Mouse (Mus musculus) hindbrain, embryonic 16.5 days (tissue): ENCODE data around the gene Exd1. TPM values are rescaled to one million over a fixed set of nuclear protein-coding genes. Genes with fewer than 3 reads are reported as not detected.

ENCODE experiments used
- ATAC-seq: fragments of 200-750 bp; cut with Nextera tagmentation; 2 replicates; pipeline ENCODE4 v1.8.0; 2017; ENCODE audit warnings: moderate TSS enrichment, moderate library complexity
- H3K27ac ChIP-seq: fragments of 300-500 bp; sonication (generic); 2 replicates; pipeline ENCODE4 v1.5.1; 2014; ENCODE audit warnings: low read depth, mild to moderate bottlenecking, control low read depth, low read length, moderate library complexity
- H3K27me3 ChIP-seq: fragments of 300-500 bp; sonication (generic); replicated peaks from 2 replicates; pipeline ENCODE4 v1.6.1; 2014; ENCODE audit warnings: low read length; ENCODE audit not compliant: control insufficient read depth, insufficient read depth
- H3K36me3 ChIP-seq: fragments of 300-500 bp; sonication (generic); 2 replicates; pipeline ENCODE4 v1.6.1; 2014; ENCODE audit warnings: mild to moderate bottlenecking, low read length, moderate library complexity, mixed read lengths; ENCODE audit not compliant: control insufficient read depth, insufficient read depth
- H3K4me1 ChIP-seq: fragments of 300-500 bp; sonication (generic); 2 replicates; pipeline ENCODE4 v1.6.1; 2014; ENCODE audit warnings: low read depth, low read length; ENCODE audit not compliant: control insufficient read depth, insufficient read depth
- H3K4me2 ChIP-seq: fragments of 300-500 bp; sonication (generic); 2 replicates; pipeline ENCODE4 v1.6.1; 2014; ENCODE audit warnings: mild to moderate bottlenecking, low read length, control low read depth, moderate library complexity
- H3K4me3 ChIP-seq: fragments of 300-500 bp; sonication (generic); 2 replicates; pipeline ENCODE4 v1.5.1; 2014; ENCODE audit warnings: mild to moderate bottlenecking, low read length, control low read depth, moderate library complexity
- H3K9ac ChIP-seq: fragments of 300-500 bp; sonication (generic); 2 replicates; pipeline ENCODE4 v1.6.1; 2014; ENCODE audit warnings: low read depth, mild to moderate bottlenecking, control low read depth, low read length, moderate library complexity
- H3K9me3 ChIP-seq: fragments of 300-500 bp; sonication (generic); 2 replicates; pipeline ENCODE4 v1.6.1; 2014; ENCODE audit warnings: mild to moderate bottlenecking, low read length, moderate library complexity; ENCODE audit not compliant: control insufficient read depth
- WGBS: fragments of 180-500 bp; shearing (Covaris S2); extraction: QIAGEN DNeasy Blood & Tissue Kit; methylation state at CpG from one replicate; pipeline ENCODE4 v1.1.7; 2014; 5-methylcytosine and 5-hydroxymethylcytosine counted together
- polyA plus RNA-seq: library from polyadenylated mRNA; unstranded; fragments of >200 nt; fragmentation: Nextera tagmentation; extraction: Ambion mirVana; gene quantifications from 2 replicates; pipeline ENCODE4 v1.2.1, GENCODE M21; 2015

Exd1 gene
- polyA plus RNA-seq, 1 experiment from 2014 or later = 1.5 TPM

DNA sequence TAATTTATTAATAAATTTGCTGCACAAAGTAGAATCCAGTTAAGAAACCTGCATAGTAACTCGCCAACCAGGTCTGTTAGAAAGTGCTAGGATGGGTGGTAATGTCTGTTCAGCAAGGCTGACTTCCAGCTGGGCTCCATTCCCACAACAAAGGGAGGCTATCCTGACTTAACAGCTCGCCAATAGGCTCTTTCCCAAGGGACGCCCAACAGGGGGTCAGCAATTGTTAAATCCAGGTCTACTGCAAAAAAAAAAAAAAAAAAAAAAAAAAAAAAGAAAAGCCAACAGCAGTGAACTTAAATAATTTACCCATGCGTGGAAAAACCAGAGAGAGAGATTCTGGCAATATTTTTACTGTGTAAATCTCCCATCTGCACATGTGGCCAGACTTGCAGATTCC, 60.9 kb downstream of the Exd1 start:
- Histone ChIP-seq H3K4me3 (no peak overlapping the region), H3K4me2 (no peak overlapping the region), H3K27me3 (no peaks in the 10 kb centered on the region), H3K36me3 (no peaks in the 10 kb centered on the region), H3K27ac (no peak overlapping the region), H3K4me1 (no peaks in the 10 kb centered on the region), H3K9ac (no peak overlapping the region), H3K9me3 (no peaks in the 10 kb centered on the region)
- no peak for ATAC-seq
- 2% methylated on average over 4 of the region's 4 CpGs for WGBS

DNA sequence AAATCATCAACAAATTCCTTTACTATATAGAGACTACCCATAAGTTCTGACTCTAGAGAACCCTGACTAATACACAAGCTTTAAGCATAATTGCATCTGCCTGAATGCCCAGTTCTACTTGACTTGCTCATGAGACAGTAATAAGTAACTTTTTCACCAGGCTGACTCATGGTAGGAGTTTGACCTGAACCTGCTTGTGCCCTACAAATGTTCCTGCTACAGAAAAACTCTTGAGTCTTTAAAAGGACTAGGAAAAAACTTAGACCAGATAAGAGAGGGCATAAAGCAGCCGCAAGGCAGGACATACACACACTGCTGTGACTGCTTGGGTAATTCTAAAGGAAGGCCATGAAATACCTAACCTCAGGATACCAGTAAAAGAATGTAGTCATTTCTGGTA, 65.1 kb downstream of the Exd1 start:
- Histone ChIP-seq H3K9me3 (no peaks in the 10 kb centered on the region), H3K4me3 (no peak overlapping the region), H3K27ac (no peak overlapping the region), H3K27me3 (no peaks in the 10 kb centered on the region), H3K4me2 (no peak overlapping the region), H3K36me3 (no peaks in the 10 kb centered on the region), H3K9ac (no peak overlapping the region), H3K4me1 (peaks cover 6% of the 10 kb centered on the region; the same call in 1 of the 2 replicates)
- WGBS = 94% methylated on average over 1 of the region's 1 CpGs
- ATAC-seq = no peak

DNA sequence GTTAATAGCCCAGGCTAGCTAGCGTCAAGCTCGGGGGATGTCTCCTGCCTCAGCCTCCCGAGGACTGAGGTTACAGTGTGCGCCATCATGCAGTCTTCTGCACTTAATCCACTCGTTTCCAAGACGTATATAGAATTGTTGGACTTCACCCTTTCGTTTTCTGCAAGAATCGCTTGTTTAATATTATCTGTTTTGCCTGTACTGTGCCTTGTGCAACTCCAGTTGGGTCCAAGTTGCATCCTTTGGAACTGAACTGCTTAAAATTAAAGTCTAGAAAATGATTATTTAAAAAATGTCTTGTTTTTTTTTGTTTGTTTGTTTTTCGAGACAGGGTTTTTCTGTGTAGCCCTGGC, 69.1 kb downstream of the Exd1 start:
- 10% methylated on average over 9 of the region's 9 CpGs for WGBS
- no peaks in the 10 kb centered on the region for H3K9me3 ChIP-seq
- ATAC-seq = no peak

GRCm38 (mm10) chr2:119477571-119478396, 69.6 kb downstream of the Exd1 start, which contains the start of gene Ino80:
Gene Ino80 (minus strand): TSS chr2:119477687.
- Histone ChIP-seq H3K9me3 (no peaks in the 10 kb centered on the region), H3K4me1 (peaks cover 17% of the 10 kb centered on the region), H3K4me2 (peak within 1 kb of the TSS; percentile 80), H3K9ac (peak within 1 kb of the TSS; percentile 98), H3K4me3 (peak within 1 kb of the TSS; percentile 88), H3K36me3 (no peaks in the 10 kb centered on the region), H3K27ac (peak within 1 kb of the TSS; percentile 98), H3K27me3 (no peaks in the 10 kb centered on the region)
- WGBS = under 1% methylated on average over 65 of the region's 72 CpGs
- peak; percentile 97 for ATAC-seq

More for the DNA sequence above, 69.1 kb downstream of the Exd1 start:
- Histone ChIP-seq H3K4me1 (peaks cover 17% of the 10 kb centered on the region), H3K9ac (peak overlapping the region; percentile 98), H3K27me3 (no peaks in the 10 kb centered on the region), H3K4me3 (peak overlapping the region; percentile 88), H3K27ac (peak overlapping the region; percentile 98), H3K36me3 (no peaks in the 10 kb centered on the region), H3K4me2 (peak overlapping the region; percentile 53)

DNA sequence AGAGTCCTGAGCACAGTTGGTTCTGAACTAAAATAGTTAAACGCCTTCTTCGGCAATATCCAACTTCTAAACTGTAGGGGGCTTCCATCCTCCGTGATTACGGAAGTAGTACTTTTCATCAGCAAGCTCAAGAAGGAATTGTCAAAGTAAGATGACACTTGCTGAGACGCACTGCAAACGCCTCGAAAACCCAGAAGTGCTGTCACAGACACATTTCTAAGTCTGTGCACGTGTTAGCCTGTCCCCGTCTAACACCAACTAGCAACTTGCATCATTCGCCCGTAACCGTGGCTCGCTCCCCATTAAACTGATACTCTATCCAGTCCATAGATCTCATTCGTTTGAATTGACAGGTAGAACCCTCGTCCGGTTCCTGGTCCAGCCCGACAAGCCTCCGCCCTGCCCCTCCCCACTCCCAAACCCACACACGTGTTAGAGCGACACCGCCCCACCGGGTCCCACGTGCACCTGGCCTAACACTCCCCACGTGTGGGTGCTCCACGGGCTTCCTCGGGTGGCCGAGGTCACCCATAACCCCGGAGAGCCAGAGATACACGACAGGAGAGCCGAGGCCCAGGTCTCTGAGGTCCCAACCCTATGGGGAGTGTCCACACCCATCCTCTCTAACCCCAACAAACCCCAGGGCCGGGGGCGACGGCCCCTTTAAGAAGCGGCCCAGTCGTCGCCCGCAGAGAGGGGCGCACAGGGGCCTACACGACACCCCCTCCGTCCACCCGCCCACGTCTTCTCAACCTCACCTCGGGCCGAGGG, 70.6 kb downstream of the Exd1 start:
- H3K4me2 ChIP-seq = peak overlapping the region; percentile 80
- whole genome bisulfite sequencing = under 1% methylated on average over 39 of the region's 44 CpGs
- H3K4me1 ChIP-seq = peaks cover 17% of the 10 kb centered on the region
- ATAC-seq = peak; percentile 68
- H3K27ac ChIP-seq = peak overlapping the region; percentile 98
- H3K4me3 ChIP-seq = peak overlapping the region; percentile 88
- H3K27me3 ChIP-seq = no peaks in the 10 kb centered on the region
- no peaks in the 10 kb centered on the region for H3K9me3 ChIP-seq
- H3K9ac ChIP-seq = peak overlapping the region; percentile 98
- H3K36me3 ChIP-seq = no peaks in the 10 kb centered on the region

DNA sequence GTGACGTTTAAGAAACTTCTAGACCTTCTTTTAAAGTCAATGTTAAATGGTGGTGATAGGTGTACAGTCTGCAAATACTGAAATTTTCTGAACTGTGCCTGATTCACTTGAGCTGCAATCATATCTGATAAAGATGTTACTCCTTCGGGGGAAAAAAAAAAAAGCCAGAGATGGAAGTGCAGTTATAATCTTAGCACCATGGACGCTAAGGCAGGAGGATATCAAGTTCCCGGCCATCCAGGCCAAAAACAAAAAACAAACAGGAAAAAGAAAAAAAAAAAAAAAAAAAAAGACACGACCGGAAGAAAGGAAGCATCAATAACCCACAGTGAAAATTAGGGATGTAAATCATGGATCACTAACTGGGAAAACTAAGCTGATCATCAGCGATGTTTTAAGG, 71.3 kb downstream of the Exd1 start:
- Histone ChIP-seq H3K36me3 (no peaks in the 10 kb centered on the region), H3K4me3 (peak overlapping the region; percentile 88), H3K4me2 (peak overlapping the region; percentile 80), H3K9me3 (no peaks in the 10 kb centered on the region), H3K27me3 (no peaks in the 10 kb centered on the region), H3K9ac (peak overlapping the region; percentile 98), H3K27ac (no peak overlapping the region), H3K4me1 (peaks cover 17% of the 10 kb centered on the region)
- no peak for ATAC-seq
- WGBS = 19% methylated on average over 7 of the region's 7 CpGs

Other genes starting within 250 kb of the Exd1 start
- gene Dll4, start 221.8 kb downstream of the Exd1 start, polyA plus RNA-seq = 5.3 and 6.0 TPM in 2 replicates
- gene Chac1, start 196.4 kb downstream of the Exd1 start, polyA plus RNA-seq = 12.3 and 14.9 TPM in 2 replicates
- 2.8 and 3.4 TPM in 2 replicates for gene Ino80, start 69.9 kb downstream of the Exd1 start, polyA plus RNA-seq
- gene Chp1, start 70 bp upstream of the Exd1 start, polyA plus RNA-seq = 57.1 and 61.6 TPM in 2 replicates
- gene Nusap1, start 70.7 kb upstream of the Exd1 start, polyA plus RNA-seq = 13.0 and 16.1 TPM in 2 replicates
- 5.4 and 6.1 TPM in 2 replicates for gene Oip5, start 70.8 kb upstream of the Exd1 start, polyA plus RNA-seq
- 41.9 and 44.9 TPM in 2 replicates for gene Ndufaf1, start 115.2 kb upstream of the Exd1 start, polyA plus RNA-seq
- gene Rtf1, start 127.4 kb upstream of the Exd1 start, polyA plus RNA-seq = 44.7 and 45.1 TPM in 2 replicates
- gene Itpka, start 194.7 kb upstream of the Exd1 start, polyA plus RNA-seq = 0.14 and 0.54 TPM in 2 replicates
- 1.6 and 1.7 TPM in 2 replicates for gene Ltk, start 212.8 kb upstream of the Exd1 start, polyA plus RNA-seq
- gene Rpap1, start 239.9 kb upstream of the Exd1 start, polyA plus RNA-seq = 16.5 and 19.4 TPM in 2 replicates